Mouse (Mus musculus): ENCODE results near the gene Prok1.

The Prok1 gene

GRCm38 (mm10) chr3:107233945-107234344, 5.6 kb downstream of the Prok1 start:
- no peak for DNase-seq

GRCm38 (mm10) chr3:107233351-107233813, 6.1 kb downstream of the Prok1 start:
- peak; percentile 54 for DNase-seq

DNA sequence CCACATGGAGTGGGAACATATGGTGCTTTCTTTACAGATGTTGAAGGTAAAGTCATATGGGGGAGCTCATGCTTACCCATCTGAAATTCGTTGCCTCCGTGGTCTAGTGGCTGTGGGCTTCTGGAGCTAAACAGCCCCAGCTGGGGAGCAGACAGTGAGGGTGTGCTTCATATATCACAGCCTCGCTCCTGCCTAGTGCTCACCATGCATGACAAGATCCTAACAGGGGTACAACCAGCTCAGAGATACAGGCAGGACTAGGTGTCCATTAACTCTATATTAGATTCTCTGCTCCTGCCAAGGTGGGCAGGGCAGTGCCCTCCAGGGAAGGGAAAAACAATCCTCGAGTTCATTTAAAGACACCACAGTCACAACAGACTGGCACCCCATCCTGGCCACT, 8.3 kb downstream of the Prok1 start:
- DNase-seq = no peak

- DNase-seq = no peak
Measured at GRCm38 (mm10) chr3:107230527-107230926, 9.0 kb downstream of the Prok1 start, which contains the start of gene A630076J17Rik. Gene A630076J17Rik, plus strand, starts transcription at chr3:107230614.

GRCm38 (mm10) chr3:107229822-107230221, 9.7 kb downstream of the Prok1 start:
- DNase-seq = no peak

- no peak for DNase-seq
Measured at GRCm38 (mm10) chr3:107229221-107229620, 10.3 kb downstream of the Prok1 start.

DNA sequence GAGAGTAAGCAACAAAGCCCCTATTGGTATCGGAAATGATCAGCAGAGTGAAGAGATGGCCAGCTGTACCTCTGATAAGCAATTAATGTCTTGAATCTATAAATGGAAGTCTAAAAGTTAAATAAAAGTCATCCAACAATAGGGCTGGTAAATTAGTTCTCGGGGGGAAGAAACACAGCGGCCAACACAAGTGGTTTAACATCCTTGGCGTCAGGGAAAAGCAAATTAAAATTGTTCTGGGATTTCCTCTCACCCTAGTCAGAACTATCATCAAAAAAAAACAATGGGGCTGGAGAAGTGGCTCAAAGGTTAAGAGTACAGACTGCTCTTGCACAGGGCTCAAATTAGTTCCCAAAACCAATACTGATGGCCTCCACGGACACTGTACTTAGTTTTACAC, 13.7 kb downstream of the Prok1 start:
- DNase-seq = no peak

DNA sequence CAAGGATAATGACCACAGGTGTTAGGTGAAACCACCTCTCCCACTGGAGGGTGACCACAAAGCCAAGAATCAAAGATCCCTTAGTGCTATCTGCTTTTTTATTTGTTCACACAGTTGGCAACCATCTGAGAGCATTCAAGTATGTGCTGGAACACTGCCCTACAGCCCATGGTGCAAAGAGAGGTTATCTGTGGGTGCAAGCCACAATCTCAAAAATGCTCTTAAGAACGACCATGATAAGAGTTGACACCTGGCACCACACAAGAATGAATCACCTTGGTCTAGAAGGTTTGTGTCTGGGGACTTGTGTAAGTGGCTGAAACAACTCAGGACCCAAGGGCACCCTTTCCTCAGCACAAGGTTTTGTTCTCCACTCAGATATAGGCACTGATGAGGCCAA, 16.3 kb downstream of the Prok1 start:
- no peak for DNase-seq

DNA sequence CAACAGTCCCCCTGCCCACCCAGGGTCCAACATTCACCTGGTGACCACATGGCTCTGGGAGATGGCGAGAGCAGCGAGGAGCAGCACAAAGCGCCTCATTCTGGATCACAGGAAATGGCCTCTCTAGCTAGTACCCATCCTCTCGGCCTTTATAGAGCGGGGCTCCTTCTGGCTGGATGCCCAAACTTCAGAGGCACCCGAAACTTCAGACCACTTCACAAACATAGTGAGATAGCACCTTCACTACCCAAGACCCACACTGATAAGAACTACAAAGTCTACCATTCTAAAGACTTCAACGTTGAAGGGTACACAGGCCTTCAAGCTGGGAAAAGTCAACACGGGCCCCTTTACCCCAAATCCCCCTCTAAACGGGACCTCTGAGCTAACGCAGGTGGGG, 17.9 kb downstream of the Prok1 start, which contains the start of gene Cym:
Gene Cym (minus strand): TSS at position 125 of the 400 bp plus-strand sequence.
- DNase-seq = no peak

DNA sequence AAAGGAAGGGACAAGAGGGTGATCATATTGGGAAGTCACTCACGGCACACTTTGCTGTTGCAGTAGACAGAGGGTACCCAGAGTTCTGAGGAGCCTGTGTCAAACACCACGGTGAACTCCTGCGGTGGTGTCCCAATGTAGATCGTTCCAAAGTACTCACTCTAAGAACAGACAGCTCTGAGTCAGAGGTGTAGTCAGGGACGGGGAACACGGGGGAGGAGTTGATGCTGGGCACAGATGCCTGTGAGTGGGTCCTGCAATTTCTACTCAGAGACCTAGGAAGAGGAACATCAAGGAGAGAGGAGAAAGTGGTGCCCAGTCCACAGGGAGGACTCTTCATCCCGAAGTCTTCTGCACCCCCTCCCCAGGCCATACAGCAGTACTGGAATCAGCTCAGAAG, 20.9 kb downstream of the Prok1 start:
- DNase-seq = no peak

DNA sequence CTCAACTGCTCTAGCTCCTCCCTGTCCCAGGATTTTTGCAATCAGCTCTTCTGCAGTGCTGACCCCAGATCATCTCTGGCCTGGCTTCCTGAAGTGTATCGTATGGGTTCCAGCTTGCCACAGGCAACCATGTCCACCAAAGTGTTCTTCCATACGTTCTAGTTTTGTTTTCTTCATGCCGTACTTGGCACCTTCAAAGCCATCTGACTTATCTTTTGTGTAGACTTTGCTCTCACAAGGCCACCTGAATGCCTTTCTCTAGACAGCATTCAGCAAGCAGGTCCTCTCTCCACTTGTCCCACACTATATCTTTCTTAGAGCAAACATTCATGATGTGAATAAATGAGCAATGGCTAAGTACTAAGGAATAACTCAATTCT, 22.4 kb downstream of the Prok1 start:
- no peak for DNase-seq

GRCm38 (mm10) chr3:107216400-107217100, 23.0 kb downstream of the Prok1 start:
- no peak for DNase-seq

GRCm38 (mm10) chr3:107214606-107215005, 24.9 kb downstream of the Prok1 start:
- DNase-seq = no peak

DNA sequence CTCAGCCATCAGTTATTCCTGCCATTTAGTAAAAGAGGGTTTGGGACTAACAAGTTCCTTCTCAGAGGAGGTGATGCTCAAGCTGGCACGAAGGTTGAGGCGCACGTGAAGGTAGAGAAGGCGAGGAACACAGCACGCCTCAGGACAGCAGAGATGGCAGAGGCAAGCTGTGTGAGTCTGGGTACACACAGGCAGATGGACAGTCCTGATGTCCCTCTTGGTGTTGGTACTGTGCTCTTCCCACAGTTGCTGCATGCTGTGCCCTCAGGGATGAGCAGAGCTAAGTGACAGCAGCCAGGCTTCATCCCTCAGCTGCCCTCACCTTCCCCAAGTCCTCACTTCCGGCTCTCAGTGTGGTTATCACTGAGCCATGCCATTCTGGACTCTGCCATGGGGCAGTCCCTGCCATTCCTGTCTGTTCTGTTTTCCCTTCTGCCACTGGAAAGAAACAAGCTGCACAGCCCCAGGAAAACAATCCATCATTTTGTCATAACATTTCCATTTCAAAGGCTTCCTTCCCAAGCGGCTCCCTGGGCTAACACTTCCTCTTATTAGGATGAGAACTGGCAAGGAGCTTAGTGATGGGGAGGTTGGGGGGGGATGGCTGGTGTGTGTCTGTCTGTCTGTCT, 31.8 kb downstream of the Prok1 start:
- DNase-seq = no peak

- DNase-seq = no peak
Measured at GRCm38 (mm10) chr3:107206490-107207150, 32.9 kb downstream of the Prok1 start.

DNA sequence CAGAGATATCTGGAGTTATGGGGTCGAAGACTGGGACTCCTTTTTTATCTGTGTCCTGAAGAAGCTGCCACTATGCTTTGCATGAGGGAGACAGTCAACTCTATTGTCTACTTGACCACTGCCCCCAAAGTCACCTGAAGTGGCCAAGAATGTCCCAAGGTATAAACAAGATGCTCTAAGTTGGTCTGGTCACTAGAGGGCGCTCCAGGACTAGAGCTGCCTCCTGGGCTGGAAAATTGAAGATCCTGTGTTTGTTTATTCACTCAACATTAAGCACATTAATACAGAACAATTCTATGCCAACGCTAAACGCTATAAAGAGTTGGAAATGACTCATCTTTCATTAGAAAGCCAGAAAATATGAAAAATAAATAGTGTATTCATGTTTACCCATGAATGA, 33.5 kb downstream of the Prok1 start:
- peak; percentile 62 for DNase-seq

DNA sequence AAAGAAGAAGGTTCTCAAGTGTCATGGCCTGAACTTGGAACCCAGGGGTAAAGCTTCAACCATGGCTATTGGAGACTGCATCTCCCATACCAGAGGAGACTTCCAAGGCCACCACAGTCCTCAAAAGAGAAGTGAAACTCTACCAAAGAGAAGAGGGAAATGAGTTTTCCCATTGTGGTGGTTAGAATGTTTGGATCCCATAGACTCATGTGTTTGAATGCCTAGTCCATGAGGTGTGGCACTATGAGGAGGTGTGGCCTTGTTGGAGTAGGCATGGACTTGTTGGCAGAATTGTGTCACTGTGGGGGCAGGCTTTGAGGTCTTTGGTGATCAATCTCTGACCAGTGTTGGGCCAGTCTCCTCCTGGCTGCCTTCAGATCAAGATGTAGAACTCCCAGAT, 34.3 kb downstream of the Prok1 start:
- no peak for DNase-seq

GRCm38 (mm10) chr3:107204413-107204812, 35.1 kb downstream of the Prok1 start:
- no peak for DNase-seq

DNA sequence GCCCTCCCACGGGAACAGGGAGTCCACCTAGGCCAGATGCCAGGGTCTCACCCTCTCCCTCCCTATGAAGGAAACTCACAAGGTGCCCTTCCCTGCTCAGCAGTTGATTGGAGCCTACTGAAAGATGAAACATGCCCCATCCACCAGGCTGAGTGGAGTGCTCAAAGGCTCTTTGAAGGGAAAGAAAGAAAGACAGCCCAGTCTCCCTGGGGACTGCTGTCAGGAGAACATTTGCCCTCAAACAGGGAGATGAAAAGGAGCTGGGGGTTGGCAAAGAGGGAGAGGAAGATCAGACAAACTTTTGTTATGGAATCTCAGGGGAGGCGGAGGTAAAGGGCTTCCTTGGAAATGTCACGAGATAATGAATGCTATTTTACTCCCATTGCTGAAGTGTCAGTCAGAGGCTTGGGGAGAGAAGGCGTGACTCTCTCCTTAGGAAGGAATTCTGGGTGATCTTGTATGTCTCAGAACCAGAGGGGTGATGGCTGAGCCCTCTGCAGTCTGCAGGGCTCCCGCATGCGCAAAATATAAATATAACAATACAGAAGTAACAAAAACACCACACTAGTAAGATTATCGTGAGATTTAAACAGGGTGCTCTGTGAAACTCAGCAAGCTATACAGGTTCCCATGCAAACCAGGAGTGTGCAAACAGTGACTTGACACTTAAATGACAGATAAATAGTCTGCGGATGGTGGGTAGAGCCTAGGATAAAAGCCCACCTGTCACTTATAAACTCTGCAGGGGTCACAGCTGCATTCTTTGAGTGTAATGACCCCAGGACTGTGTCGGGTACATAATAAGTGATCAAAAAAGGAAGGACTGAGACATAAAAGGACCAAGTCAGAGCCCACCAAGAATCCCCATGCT, 38.0 kb downstream of the Prok1 start:
- no peak for DNase-seq

- peak; percentile 79 for DNase-seq
Measured at GRCm38 (mm10) chr3:107188226-107188899, 51.1 kb downstream of the Prok1 start.

- DNase-seq = no peak
Measured at GRCm38 (mm10) chr3:107187022-107187421, 52.5 kb downstream of the Prok1 start.

DNA sequence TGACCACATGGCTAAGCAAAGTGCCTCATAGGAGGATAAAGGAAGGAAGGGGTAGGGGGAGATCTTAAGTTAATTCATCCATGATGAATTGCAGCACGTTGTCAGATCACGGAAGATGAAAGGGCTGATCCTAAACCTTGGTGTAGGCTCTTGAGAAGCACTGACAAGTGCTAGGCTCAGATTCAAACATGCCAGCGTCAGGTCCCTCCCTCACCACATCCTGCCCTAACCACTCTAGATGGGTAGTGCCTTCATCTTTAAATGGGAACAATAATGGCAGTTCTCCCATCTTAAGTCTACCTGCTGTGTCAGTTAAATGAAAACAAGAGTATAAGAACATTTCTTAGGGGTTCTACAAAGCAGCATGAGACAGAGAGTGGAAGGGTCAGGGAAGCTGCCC, 53.9 kb downstream of the Prok1 start:
- DNase-seq = no peak
